Mouse (Mus musculus) layer of hippocampus, adult 2 months (tissue): ENCODE measurements at regions not wholly inside any gene's neighbourhood (a gene's known extent, or its start where the extent isn't known, plus 50 kb on each side); places are given as distances from the start of the nearest gene placed in this dataset.

ENCODE experiments used
- DNase-seq, 2 experiments: peaks; one replicate each; pipeline ENCODE4 v3.0.0; 2022; ENCODE audit warnings: low spot score in 2 of 2
- H3K27ac ChIP-seq: fragments of 200-600 bp; 2 replicates; pipeline ENCODE4 v1.8.1; 2022
- H3K4me3 ChIP-seq: fragments of 200-600 bp; 2 replicates; pipeline ENCODE4 v1.8.1; 2022; ENCODE audit warnings: mild to moderate bottlenecking
- CTCF ChIP-seq: fragments of 200-600 bp; conservative IDR thresholded peaks from 2 replicates; pipeline ENCODE4 v1.8.1; 2022; ENCODE audit warnings: antibody characterized with exemption, mild to moderate bottlenecking, moderate library complexity

DNA sequence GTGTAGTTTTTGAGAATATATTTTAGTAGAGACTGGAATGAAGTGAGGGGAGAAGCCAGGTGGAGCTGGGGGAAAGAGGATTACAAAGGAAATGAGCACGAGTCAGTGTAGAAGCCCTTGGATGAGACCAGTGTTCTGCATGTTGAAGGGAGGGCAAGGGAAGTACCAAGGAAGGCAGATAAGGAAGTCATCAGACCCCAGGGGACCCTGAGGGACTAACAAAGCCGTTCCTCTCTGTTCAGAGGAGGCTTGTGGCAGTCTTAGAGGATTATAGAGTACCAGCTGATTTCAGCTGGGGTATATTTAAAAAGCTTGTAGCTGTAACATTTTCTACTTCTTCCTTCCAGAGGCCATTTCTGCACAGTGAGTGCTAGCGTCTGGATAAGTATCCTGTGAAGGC, 56.7 kb upstream of the Igsf9b start:
- Histone ChIP-seq H3K27ac (no peak overlapping the region), H3K4me3 (no peak overlapping the region)
- no peak for DNase-seq
- no peak for TF ChIP-seq CTCF

DNA sequence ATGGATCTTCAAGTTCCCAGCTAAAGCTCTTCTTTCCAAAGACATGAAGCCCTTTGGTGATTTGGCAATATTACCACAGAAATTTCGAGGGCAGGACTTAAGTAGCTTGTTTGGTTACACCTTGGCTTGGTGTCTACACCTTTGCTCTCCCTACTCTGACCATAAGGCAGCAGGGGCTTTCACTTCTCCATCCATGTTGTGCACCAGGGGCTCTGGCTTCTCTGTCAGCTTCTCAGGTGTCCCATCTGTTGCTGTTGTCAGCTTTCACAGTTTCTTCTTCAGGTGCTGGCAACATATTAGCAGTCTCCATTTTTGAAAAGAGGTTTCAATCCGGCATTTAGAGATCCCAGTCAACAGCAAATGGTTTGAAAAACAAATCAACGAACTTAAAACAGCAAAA, 58.1 kb upstream of the Igsf9b start:
- no peak overlapping the region for H3K4me3 ChIP-seq
- no peak for TF ChIP-seq CTCF
- no peak for DNase-seq
- no peak overlapping the region for H3K27ac ChIP-seq

DNA sequence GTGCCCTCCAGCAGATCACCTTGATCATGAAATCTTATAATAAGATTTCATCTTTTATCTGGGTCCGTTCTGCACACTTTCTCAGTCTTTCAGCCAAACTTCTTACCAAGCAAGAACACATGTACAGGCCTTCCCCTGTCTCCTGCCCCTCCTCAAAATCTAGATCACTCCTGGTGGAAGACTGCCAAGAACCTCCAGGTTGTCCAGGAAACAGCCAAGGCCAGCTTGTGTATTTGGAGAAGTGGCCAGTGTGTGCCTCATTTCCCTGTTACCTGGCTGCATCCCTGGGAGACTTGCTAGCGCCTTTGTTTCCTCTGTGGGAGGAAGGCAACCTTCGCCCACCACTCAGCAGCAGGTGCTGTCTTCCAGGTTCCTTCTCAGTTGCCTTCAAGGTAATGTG, 58.5 kb upstream of the Igsf9b start:
- Histone ChIP-seq H3K27ac (no peak overlapping the region), H3K4me3 (no peak overlapping the region)
- no peak for TF ChIP-seq CTCF
- no peak for DNase-seq

DNA sequence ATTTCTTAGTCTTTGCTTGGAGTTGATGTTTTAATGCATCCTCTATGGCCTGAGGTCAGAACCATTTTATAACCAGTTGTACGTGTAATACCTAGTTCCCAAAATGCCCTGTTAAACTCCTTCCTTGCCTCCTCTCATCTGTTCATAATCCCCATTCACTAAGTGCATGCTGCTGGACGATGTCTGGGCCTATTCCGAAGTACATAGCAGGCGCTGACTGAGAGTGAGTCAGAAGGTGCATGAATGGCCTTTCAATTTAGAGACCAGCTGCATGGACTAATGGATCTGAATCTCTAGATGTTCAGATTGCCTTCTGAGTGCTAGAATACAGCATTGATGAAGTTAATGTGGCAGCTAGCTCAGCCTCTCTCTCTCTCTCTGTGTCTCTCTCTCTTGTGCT, 66.3 kb upstream of the Igsf9b start:
- DNase-seq = no peak
- no peak for TF ChIP-seq CTCF
- H3K27ac ChIP-seq = no peak overlapping the region
- no peak overlapping the region for H3K4me3 ChIP-seq

DNA sequence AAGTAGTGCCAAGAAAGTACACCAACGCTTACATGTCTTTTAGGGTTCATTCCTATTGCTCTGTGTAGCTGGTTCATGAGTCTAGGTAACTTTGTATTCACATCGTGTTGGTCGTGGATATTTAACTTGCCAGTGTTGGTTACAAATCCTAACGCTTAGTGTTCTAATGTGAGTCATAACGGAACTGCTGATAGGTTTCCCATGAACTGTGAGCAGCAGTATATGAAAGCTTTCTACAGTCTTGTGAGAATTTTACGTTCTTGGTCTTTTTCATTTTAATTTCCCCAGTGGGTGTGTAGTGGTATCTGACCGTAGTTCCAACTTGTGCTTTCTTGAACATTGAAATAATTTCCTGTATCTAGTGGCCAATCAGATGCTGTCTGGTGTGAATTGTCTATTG, 71.5 kb upstream of the Igsf9b start:
- TF ChIP-seq CTCF = no peak
- no peak overlapping the region for H3K27ac ChIP-seq
- H3K4me3 ChIP-seq = no peak overlapping the region
- no peak for DNase-seq

DNA sequence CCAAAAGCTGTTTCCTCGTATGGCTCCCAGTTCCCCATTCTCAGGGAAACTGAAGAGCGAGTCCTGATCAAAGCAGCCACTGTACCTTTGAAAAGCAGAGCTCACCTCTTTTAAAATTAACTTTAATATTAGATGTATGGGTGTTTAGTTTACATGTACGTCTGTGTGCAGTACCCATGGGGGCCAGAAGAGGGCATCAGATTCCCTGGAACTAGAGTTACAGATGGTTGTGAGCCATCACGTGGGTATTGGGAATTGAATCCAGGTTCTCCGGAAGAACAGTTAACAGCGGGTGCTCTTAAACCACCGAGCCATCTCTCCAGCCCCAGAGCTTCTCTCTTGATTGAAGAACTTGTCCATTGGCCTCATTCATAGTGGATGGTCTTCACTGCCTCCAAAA, 66.0 kb upstream of the Jam3 start:
- TF ChIP-seq CTCF = peak; percentile 66
- no peak for DNase-seq

DNA sequence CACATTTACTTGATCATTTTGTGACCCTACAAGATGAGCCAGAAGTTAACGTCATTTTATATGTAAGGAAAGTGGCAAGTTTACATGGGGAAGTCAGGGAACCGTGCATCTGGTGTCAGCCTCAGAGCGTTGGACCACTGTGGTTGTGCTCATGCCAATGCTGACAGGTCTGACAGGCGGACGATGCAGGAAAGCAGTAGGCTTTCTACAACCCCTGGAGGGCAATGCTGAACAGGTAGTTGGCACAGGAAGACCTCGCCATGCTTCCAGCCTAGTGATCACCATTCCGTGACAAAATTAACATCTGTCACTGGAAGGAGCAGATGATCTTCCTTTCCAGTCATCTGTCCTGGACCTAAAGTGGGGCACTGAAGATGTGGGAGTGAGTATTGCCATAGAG, 60.8 kb upstream of the Jam3 start:
- TF ChIP-seq CTCF = no peak
- DNase-seq = no peak
- Histone ChIP-seq H3K27ac (no peak overlapping the region), H3K4me3 (no peak overlapping the region)

More for the DNA sequence above, 66.0 kb upstream of the Jam3 start:
- H3K27ac ChIP-seq = no peak overlapping the region
- no peak overlapping the region for H3K4me3 ChIP-seq

DNA sequence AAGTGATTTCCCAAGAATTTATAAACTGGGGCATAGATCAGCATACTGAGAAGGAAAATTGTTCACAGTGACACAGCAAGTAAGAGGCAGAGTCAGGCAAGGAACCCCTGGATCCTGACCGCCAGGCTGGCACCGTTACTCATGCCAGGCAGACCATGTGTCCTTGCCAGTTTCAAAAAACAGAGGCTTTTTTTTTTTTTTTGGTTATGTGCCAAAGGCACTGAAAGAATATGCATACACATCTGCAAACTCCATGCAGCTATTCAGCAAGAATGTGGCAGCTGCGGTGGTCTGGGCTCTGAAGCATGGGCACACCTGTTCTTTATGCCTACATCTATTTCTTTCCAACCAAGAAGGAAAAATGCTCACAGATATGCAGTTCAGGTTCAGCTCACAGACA, 58.8 kb upstream of the Jam3 start:
- DNase-seq = no peak
- Histone ChIP-seq H3K4me3 (no peak overlapping the region), H3K27ac (no peak overlapping the region)
- TF ChIP-seq CTCF = no peak

DNA sequence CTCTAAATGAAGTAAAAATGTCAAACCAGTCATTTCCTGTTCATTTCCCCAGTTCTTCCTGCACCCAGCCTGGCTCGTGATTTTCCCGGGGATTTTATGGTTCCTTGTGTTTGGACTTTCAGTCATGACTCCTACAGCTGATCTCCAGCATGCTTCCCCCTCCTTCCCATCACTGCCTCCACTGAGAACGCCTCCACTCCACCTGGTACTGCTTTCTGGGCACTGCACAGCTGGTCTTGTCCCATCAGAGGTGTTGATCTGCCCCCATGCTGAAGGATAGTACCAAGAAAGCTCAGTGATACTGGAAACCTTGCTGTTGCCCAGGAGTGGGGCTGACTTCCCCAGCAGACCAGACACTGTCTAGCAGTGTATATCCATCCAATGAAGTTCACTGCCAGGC, 53.6 kb upstream of the Jam3 start:
- H3K4me3 ChIP-seq = no peak overlapping the region
- DNase-seq = no peak
- no peak for TF ChIP-seq CTCF
- no peak overlapping the region for H3K27ac ChIP-seq
